Mouse (Mus musculus) liver, adult 2 months (tissue): ENCODE results near the gene Ccdc103.

ENCODE experiments used
- CTCF ChIP-seq: fragments of 200-500 bp; IDR thresholded peaks from 2 replicates; pipeline ENCODE4 v1.5.1; 2011; ENCODE audit warnings: low read depth, low read length, control low read depth
- POLR2A ChIP-seq: fragments of 200-500 bp; IDR thresholded peaks from 2 replicates; pipeline ENCODE4 v1.6.1; 2011; ENCODE audit warnings: low read length, control low read depth; ENCODE audit not compliant: insufficient read depth; ENCODE audit errors: extremely low read depth

- no peak for TF ChIP-seq CTCF
- TF ChIP-seq POLR2A: peak; percentile 65; the same call in 1 of the 2 replicates
Observed at GRCm38 (mm10) chr11:102880585-102881313, at the start of gene Ccdc103, which contains the start of gene Eftud2.
